Mouse (Mus musculus): Measurements from ENCODE around the gene Srebf2.
A peak's percentile ranks its signal among the peaks of the same experiment; 100 is the strongest.

Gene Srebf2

DNA sequence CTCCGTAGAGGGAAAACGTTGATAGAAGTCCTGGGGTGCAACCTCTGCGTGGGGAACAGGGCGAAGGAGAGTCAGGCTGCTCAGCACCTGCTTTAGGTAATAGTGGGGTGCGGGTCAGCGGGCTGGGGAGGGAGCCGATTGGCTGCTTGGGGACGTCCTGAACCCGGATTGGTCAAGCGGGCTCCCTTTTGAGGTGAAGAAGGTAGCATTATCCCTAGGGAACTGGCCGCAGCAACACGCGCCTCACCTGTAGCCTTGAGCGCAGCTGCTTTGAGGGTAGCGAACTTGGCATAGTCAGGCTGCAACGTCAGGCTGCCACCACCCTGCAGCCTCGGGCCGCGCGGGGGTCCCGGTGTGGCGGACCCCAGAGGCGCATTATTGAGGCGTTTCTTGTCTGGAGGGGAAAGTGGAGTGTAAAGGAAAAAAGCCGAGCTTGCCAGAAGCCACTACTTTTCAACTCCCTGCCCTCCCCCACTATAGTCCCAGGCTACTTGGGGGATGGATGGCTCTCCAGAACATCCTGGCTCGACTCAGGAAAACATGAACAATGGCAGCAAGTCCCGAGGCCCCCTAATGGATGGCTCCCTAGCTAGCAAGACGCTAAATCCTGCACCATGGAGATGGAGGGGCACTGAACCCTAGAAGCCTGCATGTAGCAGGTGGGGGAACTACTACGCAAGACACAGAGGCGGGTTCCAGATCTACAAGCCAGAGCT is 60.7 kb downstream of the Srebf2 start:
- DNase-seq (ENCODE audit: low spot score in 2 of 2), result no peak

DNA sequence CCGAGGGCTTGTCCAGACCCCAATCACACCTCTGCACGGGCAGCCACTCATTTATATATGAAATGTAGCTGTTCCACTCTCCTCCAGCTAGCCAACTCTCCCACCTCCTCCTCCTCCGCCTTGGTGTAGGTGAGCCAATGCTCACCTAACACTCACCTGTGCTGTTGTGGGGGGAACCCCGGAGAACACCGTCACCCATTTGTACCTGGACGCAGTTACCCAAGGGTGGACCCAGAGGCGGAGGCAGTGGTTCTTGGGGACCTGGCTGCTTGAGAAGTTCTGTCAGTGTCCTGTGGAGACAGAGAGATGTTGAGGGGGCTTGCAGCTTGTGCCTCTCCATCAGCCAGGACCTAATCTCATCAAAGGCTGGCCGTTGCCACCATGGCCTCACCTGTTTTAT is 61.3 kb downstream of the Srebf2 start:
- DNase-seq (ENCODE audit: low spot score in 2 of 2), result no peak

GRCm38 (mm10) chr15:82209295-82210050 is 62.5 kb downstream of the Srebf2 start:
- no peak for DNase-seq (ENCODE audit: low spot score in 2 of 2)

DNA sequence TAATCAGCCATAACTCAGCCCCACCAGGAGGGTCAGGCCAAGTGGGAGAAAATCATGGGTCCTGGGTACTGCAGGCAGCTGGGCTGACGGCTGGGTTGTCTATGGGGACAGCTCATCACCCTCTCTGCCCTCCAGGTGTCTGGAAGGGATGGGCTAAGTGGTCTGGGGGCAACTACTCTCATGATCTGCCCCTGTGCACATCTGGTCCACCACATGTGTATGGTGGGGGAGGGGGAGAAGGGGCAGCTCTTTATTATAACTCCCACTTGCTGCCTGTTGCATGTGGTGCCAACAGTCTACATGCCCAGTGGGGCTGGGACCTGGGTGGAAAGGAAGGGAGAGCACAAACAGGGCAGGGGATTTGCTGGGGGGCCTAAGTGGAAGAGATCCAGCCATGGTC is 63.8 kb downstream of the Srebf2 start:
- no peak for DNase-seq (ENCODE audit: low spot score in 2 of 2)

- DNase-seq (ENCODE audit: low spot score in 2 of 2), result no peak
Measured at GRCm38 (mm10) chr15:82211281-82211680, 64.3 kb downstream of the Srebf2 start.

DNA sequence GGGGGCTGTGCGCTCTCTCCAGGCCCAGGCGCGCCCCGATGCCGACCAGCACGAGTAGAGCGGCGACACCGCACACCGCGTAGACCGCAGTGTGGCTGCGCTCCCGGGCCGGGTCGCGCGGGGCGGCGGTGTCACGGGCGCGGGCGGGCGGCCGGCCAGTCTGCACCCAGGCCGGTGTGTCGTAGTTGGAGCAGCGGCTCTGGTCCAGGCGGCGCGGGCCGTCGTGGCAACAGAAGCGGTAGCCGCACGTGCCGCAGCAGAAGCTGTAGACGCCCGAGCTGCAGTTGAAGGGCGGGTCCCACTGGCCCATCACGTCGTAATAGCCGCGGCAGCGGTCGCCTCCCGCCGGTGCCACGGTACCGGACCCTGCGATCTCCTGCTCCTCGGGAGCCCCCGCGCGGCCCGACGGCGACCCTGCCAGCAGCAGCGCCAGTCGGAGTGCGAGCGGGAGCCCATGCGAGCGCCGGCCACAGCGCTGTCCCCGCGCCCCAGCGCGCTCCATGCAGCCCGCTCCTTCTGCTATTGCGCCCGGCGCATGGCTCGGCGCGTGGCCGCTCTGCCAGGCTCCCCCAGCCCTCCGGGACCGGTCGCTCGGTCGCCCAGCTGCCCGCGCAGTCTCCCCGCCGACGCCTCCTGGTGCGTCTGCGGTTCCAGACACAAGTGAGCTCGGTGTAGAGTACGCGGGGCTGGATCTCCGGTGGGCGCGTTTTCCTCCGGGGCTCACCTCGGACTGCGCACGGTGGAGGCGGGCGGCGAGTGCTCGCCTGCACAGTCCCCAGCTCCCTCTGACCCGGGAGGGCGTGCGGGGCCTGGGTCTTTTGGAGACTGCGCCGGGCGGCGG is 65.2 kb downstream of the Srebf2 start:
- DNase-seq (ENCODE audit: low spot score in 2 of 2), result no peak

DNA sequence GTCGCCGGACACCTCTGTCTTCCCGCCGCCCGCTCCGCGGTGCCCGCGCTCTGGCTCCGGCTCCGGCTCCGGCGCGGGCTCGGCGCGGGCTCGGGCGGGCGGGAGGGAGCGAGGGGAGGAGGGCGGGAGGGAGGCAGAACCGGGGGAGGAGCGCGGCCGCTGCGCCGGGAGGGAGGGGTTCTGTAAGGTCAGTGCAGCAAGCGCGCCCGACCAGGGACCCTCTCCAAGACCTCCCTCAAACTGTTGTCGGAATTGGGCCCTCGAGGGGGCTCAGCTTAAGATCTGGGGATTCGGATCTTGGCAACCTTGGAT is 65.7 kb downstream of the Srebf2 start, which contains the start of gene Shisa8:
TSS of gene Shisa8 (minus strand) at position 64 of the 312 bp plus-strand sequence.
- no peak for DNase-seq (ENCODE audit: low spot score in 2 of 2)

- no peak for DNase-seq (ENCODE audit: low spot score in 2 of 2)
Measured at GRCm38 (mm10) chr15:82213222-82213621, 66.2 kb downstream of the Srebf2 start.

DNA sequence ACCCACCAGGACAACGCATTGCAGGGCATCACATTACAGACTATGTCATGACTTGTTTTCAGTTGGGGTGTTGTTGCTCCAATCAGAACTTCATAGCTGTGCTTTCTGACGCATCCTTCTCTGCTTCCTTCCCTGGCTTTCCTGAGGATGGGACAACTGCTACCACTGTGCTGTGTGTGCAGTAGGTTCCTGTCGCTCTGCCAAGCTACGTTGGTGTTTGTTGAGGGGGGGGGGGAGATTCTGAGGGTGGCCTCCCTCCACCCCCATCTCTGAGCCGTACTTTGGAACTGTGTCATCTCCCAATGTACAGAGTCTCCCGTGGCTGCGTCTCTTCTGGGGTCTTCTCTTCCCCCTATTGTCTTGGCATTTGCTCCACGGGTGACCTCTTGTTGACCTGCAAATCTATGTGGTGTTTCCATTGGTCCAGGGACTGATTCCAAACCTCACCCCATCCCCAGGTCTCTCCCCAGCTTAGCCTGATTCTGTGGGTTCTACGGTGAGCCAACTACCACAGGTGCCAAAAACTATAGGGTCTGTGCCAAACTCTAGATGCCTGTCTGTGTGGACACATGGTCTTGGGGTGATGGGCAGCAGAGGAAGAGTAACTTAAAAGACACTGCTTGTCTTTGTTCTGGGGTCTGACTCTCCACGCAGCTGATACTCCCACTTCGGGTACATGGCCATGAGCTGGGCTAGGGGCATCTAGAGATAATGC is 68.5 kb downstream of the Srebf2 start:
- no peak for DNase-seq (ENCODE audit: low spot score in 2 of 2)

DNA sequence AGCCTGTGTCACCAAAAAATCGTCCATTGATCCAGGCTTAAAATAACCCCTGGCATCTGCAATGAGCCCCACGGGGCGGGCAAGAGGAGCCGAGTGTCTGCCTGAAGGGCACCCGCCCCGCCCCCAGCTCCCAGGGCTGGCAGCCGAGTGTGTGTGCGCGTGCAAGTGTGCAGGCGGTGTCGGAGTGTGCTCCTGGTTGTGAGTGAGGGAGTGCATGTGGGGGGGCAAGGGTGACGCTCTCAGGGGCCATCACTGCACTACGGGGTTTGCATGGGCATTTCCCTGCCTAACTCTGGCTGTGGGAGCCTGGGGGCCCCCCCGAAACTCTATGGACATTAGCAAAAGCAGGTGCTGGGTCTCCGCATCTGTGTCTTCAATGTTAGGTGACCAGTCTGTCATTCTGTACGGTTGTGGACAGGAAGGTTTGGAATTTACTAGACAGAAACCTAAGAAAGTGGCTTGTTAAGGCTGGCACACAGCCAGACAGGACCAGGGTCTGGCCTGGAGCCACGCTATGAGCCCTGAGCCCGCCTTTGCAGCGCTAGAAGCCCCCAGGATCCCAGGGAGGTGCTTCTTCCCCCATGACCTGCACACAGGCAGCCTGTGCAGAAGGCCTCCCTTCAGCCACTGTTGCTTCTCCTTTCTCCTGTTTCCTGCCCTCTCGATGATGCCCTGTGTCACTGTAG is 69.3 kb downstream of the Srebf2 start:
- DNase-seq (ENCODE audit: low spot score in 2 of 2), result no peak

- DNase-seq (ENCODE audit: low spot score in 2 of 2), result no peak
Measured at GRCm38 (mm10) chr15:82217039-82217438, 70.1 kb downstream of the Srebf2 start.

GRCm38 (mm10) chr15:82217980-82218379 is 71.0 kb downstream of the Srebf2 start:
- DNase-seq (ENCODE audit: low spot score in 2 of 2), result no peak

DNA sequence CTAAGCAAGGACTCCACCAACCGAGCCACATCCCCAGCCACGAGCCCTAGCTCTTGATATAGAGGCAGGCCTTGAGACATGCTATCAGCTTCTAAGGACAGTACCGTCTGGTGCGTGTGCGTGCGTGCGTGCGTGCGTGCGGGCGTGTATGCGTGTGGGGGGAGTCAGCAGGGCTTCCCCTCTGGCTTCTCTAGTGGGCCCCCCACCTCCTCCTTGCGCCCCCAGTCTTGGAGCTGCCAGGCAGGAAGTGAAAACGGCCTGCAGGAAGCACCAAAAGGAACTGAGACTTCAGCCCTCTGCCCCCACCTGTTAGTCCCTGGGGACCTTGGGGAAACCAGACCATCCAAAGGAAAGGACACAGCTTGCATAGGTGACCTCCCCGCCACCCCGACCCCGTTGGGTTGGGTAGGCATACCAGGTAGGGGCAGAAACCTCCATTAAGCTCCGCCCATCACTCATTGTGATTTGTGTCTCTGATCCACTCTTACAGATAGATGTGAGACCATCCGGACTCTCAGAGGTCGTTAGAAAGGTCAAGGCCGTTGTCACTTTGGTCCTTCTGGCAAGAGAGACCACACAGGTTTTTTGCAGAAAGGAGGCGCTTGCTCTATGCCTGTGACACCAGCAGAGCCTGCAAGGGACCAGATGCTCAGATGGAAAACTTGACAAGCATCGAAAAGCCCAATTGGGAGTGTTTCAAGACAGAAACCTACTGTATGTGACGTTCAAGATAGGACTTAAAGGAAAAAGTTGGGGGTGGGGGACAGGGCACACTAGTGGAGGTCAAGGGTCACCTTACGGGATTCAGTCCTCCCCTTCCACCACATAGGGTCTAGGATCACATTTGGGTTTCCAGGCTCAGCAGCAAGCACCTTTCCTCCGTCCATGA is 72.0 kb downstream of the Srebf2 start:
- DNase-seq (ENCODE audit: low spot score in 2 of 2), result peak; percentile 41 to 66

- DNase-seq (ENCODE audit: low spot score in 2 of 2), result no peak
Measured at GRCm38 (mm10) chr15:82220003-82220675, 73.2 kb downstream of the Srebf2 start.

DNA sequence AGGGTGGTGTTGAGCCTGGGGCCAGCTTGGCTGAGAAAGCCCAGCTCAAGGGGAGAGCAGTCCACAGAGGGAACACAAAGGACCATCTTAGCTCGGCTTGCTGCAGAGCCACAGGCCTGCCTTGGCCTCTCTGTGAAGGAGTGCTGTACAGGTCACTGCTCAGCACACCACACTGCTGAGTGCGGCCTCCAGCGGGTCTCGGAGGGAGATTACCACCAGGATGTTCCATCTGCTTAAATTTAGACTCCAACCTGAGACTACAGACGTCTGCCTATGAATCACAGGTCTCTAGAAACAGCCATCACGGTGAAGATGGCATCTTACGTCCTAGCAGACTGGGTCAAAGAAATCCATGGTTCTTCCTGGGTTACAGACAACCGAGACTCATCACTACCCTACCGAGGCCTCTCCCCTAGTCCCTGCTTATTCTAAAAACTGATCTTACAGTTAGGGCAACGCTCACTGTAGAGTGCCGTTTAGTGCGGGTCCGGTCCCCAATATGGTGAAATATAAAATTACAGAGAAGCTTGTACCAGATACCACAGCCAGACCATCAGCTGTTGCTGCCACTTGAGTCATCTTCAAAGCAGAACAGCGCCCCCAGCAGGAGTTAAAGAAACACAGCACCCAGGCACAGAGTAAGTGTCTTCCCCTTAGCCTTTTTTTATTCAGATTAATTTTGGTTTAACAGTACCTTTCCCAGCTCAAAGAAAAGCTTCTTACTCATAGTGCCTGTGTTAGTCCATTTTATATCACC is 74.3 kb downstream of the Srebf2 start:
- no peak for DNase-seq (ENCODE audit: low spot score in 2 of 2)

- no peak for DNase-seq (ENCODE audit: low spot score in 2 of 2)
Measured at GRCm38 (mm10) chr15:82223251-82223650, 76.3 kb downstream of the Srebf2 start.

DNA sequence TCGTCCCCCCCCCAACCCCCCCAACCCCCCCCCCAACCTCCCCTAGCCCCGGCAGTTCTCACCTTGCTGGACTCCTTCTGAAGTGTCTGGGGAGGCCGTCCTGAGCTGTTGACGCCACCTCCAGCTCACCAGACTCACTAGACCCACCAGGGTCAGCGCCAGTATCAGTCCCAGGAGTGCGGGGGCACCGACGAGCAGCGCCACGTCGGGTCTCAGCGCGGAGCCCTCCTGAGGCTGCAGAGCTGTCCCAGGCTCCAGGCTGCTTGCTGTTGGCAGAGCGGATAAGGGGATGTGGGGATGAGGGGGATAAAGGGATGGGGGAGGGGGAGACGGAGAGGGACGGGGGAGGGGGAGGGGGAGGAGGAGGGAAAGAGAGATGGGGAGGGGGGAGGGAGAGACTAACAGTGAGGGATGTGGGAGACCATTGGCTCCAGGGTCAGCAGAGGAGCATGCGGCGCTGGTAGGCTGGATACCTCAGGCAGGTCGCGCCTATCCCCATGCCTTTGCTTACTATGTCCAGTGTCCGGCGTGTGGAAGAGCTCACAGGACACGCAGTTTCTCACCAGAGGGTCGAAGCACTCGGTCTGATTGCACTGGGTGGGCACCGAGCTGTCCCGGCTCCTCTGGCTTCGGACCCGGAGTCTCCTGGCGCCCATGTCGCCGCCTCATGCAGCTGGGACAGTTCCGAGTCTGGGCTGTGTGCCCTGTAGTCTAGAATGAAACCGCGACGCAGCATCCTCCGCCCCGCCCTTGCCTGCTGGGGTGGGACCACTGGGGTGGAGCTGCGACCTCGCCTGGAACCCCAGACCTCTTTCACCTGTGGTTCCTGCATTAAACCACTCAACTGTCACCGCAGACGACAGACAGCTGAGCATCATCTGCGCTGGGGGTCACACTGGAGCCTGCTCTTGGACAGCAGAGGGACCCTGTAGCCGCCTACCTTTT is 76.9 kb downstream of the Srebf2 start, which contains the start of gene Tnfrsf13c:
TSS of gene Tnfrsf13c (minus strand) at position 713 of the 945 bp plus-strand sequence.
- peak; percentile 67 to 79 for DNase-seq (ENCODE audit: low spot score in 2 of 2)

All from spleen, postnatal 14 days (tissue).